Mouse (Mus musculus): Measurements from ENCODE around the gene Zap70. TPM values are rescaled to one million over a fixed set of nuclear protein-coding genes. Genes with fewer than 3 reads are reported as not detected.

Gene Zap70
- polyA plus RNA-seq, 1 experiment from 2014 or later: 2.0 TPM

GRCm38 (mm10) chr1:36766431-36767205 lies 5.0 kb downstream of the Zap70 start:
- no peaks in the 10 kb centered on the region for H3K9me3 ChIP-seq (ENCODE audit: control insufficient read depth, low read length)
- H3K4me3 ChIP-seq (replicated peaks; ENCODE audit: low read depth, low read length): no peak overlapping the region
- H3K27me3 ChIP-seq (ENCODE audit: control insufficient read depth, insufficient read depth, low read length): no peaks in the 10 kb centered on the region
- H3K4me1 ChIP-seq (ENCODE audit: control insufficient read depth, insufficient read depth, low read length): no peaks in the 10 kb centered on the region
- ATAC-seq (ENCODE audit: low FRiP score, low TSS enrichment) (no peak), DNase-seq (no peak)
- no peak overlapping the region for H3K9ac ChIP-seq (replicated peaks; ENCODE audit: low read length)
- H3K36me3 ChIP-seq (ENCODE audit: control insufficient read depth, insufficient read depth, low read length): no peaks in the 10 kb centered on the region
- no peak overlapping the region for H3K27ac ChIP-seq (replicated peaks; ENCODE audit: low read depth, low read length)
- no peak overlapping the region for H3K4me2 ChIP-seq (ENCODE audit: low read length)
- WGBS: 76% methylated on average over 4 of the region's 4 CpGs

- 60% methylated on average over 10 of the region's 10 CpGs for WGBS
- Histone ChIP-seq H3K4me3 (replicated peaks; ENCODE audit: low read depth, low read length) (no peak overlapping the region), H3K9ac (replicated peaks; ENCODE audit: low read length) (no peak overlapping the region), H3K9me3 (ENCODE audit: control insufficient read depth, low read length) (no peaks in the 10 kb centered on the region), H3K4me2 (ENCODE audit: low read length) (no peak overlapping the region), H3K27me3 (ENCODE audit: control insufficient read depth, insufficient read depth, low read length) (no peaks in the 10 kb centered on the region), H3K27ac (replicated peaks; ENCODE audit: low read depth, low read length) (no peak overlapping the region), H3K4me1 (ENCODE audit: control insufficient read depth, insufficient read depth, low read length) (no peaks in the 10 kb centered on the region), H3K36me3 (ENCODE audit: control insufficient read depth, insufficient read depth, low read length) (no peaks in the 10 kb centered on the region)
- DNase-seq: no peak
- no peak for ATAC-seq (ENCODE audit: low FRiP score, low TSS enrichment)
Observed at GRCm38 (mm10) chr1:36767321-36767720, 5.7 kb downstream of the Zap70 start.

- no peak overlapping the region for H3K4me2 ChIP-seq (ENCODE audit: low read length)
- WGBS: 76% methylated on average over 5 of the region's 5 CpGs
- ATAC-seq (ENCODE audit: low FRiP score, low TSS enrichment): no peak
- no peaks in the 10 kb centered on the region for H3K9me3 ChIP-seq (ENCODE audit: control insufficient read depth, low read length)
- H3K27ac ChIP-seq (replicated peaks; ENCODE audit: low read depth, low read length): no peak overlapping the region
- no peak for DNase-seq
- H3K4me1 ChIP-seq (ENCODE audit: control insufficient read depth, insufficient read depth, low read length): no peaks in the 10 kb centered on the region
- H3K4me3 ChIP-seq (replicated peaks; ENCODE audit: low read depth, low read length): no peak overlapping the region
- no peak overlapping the region for H3K9ac ChIP-seq (replicated peaks; ENCODE audit: low read length)
- no peaks in the 10 kb centered on the region for H3K27me3 ChIP-seq (ENCODE audit: control insufficient read depth, insufficient read depth, low read length)
- no peaks in the 10 kb centered on the region for H3K36me3 ChIP-seq (ENCODE audit: control insufficient read depth, insufficient read depth, low read length)
Observed at GRCm38 (mm10) chr1:36768786-36769185, 7.2 kb downstream of the Zap70 start.

GRCm38 (mm10) chr1:36769951-36770350 lies 8.4 kb downstream of the Zap70 start:
- WGBS: 90% methylated on average over 1 of the region's 1 CpGs
- Histone ChIP-seq H3K36me3 (ENCODE audit: control insufficient read depth, insufficient read depth, low read length) (no peaks in the 10 kb centered on the region), H3K27me3 (ENCODE audit: control insufficient read depth, insufficient read depth, low read length) (no peaks in the 10 kb centered on the region), H3K27ac (replicated peaks; ENCODE audit: low read depth, low read length) (no peak overlapping the region), H3K9ac (replicated peaks; ENCODE audit: low read length) (no peak overlapping the region), H3K4me3 (replicated peaks; ENCODE audit: low read depth, low read length) (no peak overlapping the region), H3K4me1 (ENCODE audit: control insufficient read depth, insufficient read depth, low read length) (no peaks in the 10 kb centered on the region), H3K9me3 (ENCODE audit: control insufficient read depth, low read length) (no peaks in the 10 kb centered on the region), H3K4me2 (ENCODE audit: low read length) (no peak overlapping the region)
- ATAC-seq (ENCODE audit: low FRiP score, low TSS enrichment) (no peak), DNase-seq (no peak)

GRCm38 (mm10) chr1:36770998-36771397 lies 9.4 kb downstream of the Zap70 start:
- no peaks in the 10 kb centered on the region for H3K27me3 ChIP-seq (ENCODE audit: control insufficient read depth, insufficient read depth, low read length)
- no peaks in the 10 kb centered on the region for H3K4me1 ChIP-seq (ENCODE audit: control insufficient read depth, insufficient read depth, low read length)
- 16% methylated on average over 27 of the region's 27 CpGs for WGBS
- H3K36me3 ChIP-seq (ENCODE audit: control insufficient read depth, insufficient read depth, low read length): no peaks in the 10 kb centered on the region
- H3K9me3 ChIP-seq (ENCODE audit: control insufficient read depth, low read length): no peaks in the 10 kb centered on the region
- H3K27ac ChIP-seq (replicated peaks; ENCODE audit: low read depth, low read length): no peak overlapping the region
- H3K4me3 ChIP-seq (replicated peaks; ENCODE audit: low read depth, low read length): peak overlapping the region; percentile 10; the same call in 1 of the 2 replicates
- H3K4me2 ChIP-seq (ENCODE audit: low read length): peak overlapping the region; percentile 37
- H3K9ac ChIP-seq (replicated peaks; ENCODE audit: low read length): no peak overlapping the region; the same call in 1 of the 2 replicates
- ATAC-seq (ENCODE audit: low FRiP score, low TSS enrichment): no peak
- no peak for DNase-seq

DNA sequence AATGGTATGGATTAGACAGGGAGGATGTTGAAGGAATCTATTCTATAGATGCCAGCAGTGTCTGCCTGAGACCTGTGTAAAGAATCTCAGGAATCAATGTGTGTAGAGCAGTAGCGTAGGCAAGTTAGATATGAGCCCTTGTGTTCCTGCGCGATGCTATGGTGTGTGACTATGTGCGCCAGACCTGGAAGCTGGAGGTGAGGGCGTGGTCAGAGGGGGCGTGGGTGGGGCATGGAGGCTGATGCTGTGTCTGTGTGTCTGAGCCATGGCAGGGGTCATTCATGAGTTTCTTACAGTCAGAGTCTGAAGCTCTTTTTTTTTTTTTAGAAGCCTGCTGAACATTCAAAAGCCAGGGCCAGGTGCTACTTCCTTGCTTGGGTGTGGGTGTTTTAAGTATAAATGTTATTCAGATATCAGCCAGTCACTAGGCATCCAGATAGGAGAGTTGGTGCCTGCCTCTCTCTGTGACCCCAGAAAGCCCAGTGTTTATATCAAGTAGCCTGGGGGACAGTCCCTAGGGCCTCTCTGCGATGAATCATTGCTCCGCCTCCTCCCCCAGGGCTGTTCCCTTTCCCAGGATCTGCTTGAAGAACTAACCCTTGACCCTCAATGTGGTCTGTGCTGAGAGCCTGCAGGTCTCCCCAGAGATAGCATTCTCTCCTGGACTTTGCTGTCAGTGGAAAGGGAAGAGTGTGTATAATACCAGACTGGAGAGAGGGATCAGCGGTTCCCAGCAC lies 10.8 kb downstream of the Zap70 start:
- Histone ChIP-seq H3K4me3 (replicated peaks; ENCODE audit: low read depth, low read length) (no peak overlapping the region), H3K4me2 (ENCODE audit: low read length) (no peak overlapping the region), H3K27me3 (ENCODE audit: control insufficient read depth, insufficient read depth, low read length) (no peaks in the 10 kb centered on the region), H3K9me3 (ENCODE audit: control insufficient read depth, low read length) (no peaks in the 10 kb centered on the region), H3K27ac (replicated peaks; ENCODE audit: low read depth, low read length) (no peak overlapping the region), H3K4me1 (ENCODE audit: control insufficient read depth, insufficient read depth, low read length) (no peaks in the 10 kb centered on the region), H3K36me3 (ENCODE audit: control insufficient read depth, insufficient read depth, low read length) (no peaks in the 10 kb centered on the region), H3K9ac (replicated peaks; ENCODE audit: low read length) (no peak overlapping the region)
- DNase-seq (no peak), ATAC-seq (ENCODE audit: low FRiP score, low TSS enrichment) (no peak)
- WGBS: 89% methylated on average over 9 of the region's 9 CpGs

DNA sequence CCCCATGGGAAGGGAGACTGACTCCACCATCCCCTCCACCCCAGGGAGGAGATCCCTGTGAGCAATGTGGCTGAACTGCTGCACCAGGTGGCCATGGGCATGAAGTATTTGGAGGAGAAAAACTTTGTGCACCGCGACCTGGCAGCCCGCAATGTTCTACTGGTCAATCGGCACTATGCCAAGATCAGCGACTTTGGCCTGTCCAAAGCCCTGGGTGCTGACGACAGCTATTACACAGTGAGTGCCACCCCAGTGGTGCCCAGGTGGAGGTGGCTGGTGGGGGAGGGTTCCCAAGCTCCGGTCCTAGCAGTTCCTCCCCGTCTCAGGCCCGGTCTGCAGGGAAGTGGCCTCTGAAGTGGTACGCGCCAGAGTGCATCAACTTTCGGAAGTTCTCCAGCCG lies 19.2 kb downstream of the Zap70 start:
- DNase-seq (no peak), ATAC-seq (ENCODE audit: low FRiP score, low TSS enrichment) (no peak)
- no peak overlapping the region for H3K4me2 ChIP-seq (ENCODE audit: low read length)
- H3K36me3 ChIP-seq (ENCODE audit: control insufficient read depth, insufficient read depth, low read length): no peaks in the 10 kb centered on the region
- no peaks in the 10 kb centered on the region for H3K4me1 ChIP-seq (ENCODE audit: control insufficient read depth, insufficient read depth, low read length)
- H3K4me3 ChIP-seq (replicated peaks; ENCODE audit: low read depth, low read length): no peak overlapping the region
- 90% methylated on average over 13 of the region's 13 CpGs for WGBS
- H3K9ac ChIP-seq (replicated peaks; ENCODE audit: low read length): no peak overlapping the region
- no peak overlapping the region for H3K27ac ChIP-seq (replicated peaks; ENCODE audit: low read depth, low read length)
- H3K27me3 ChIP-seq (ENCODE audit: control insufficient read depth, insufficient read depth, low read length): no peaks in the 10 kb centered on the region
- H3K9me3 ChIP-seq (ENCODE audit: control insufficient read depth, low read length): no peaks in the 10 kb centered on the region

- Histone ChIP-seq H3K9ac (replicated peaks; ENCODE audit: low read length) (no peak overlapping the region), H3K4me2 (ENCODE audit: low read length) (no peak overlapping the region)
- 81% methylated on average over 11 of the region's 11 CpGs for WGBS
Observed at GRCm38 (mm10) chr1:36782476-36782875, 20.9 kb downstream of the Zap70 start.

More at GRCm38 (mm10) chr1:36782476-36782875, 20.9 kb downstream of the Zap70 start:
- Histone ChIP-seq H3K36me3 (ENCODE audit: control insufficient read depth, insufficient read depth, low read length) (no peaks in the 10 kb centered on the region), H3K27me3 (ENCODE audit: control insufficient read depth, insufficient read depth, low read length) (no peaks in the 10 kb centered on the region), H3K4me3 (replicated peaks; ENCODE audit: low read depth, low read length) (no peak overlapping the region), H3K4me1 (ENCODE audit: control insufficient read depth, insufficient read depth, low read length) (no peaks in the 10 kb centered on the region), H3K9me3 (ENCODE audit: control insufficient read depth, low read length) (no peaks in the 10 kb centered on the region), H3K27ac (replicated peaks; ENCODE audit: low read depth, low read length) (no peak overlapping the region)
- DNase-seq (no peak), ATAC-seq (ENCODE audit: low FRiP score, low TSS enrichment) (no peak)

All from midbrain, embryonic 14.5 days (tissue).